Mouse (Mus musculus) intestine, embryonic 16.5 days (tissue): ENCODE data around the gene Dffb. TPM values are rescaled to one million over a fixed set of nuclear protein-coding genes. Genes with fewer than 3 reads are reported as not detected.
A peak's percentile ranks its signal among the peaks of the same experiment; 100 is the strongest.

Source experiments
- ATAC-seq: fragments of 200-750 bp; cut with Nextera tagmentation; 2 replicates; pipeline ENCODE4 v1.8.0; 2017; ENCODE audit warnings: moderate TSS enrichment, moderate library complexity
- H3K27ac ChIP-seq: fragments of 300-500 bp; sonication (generic); 2 replicates; pipeline ENCODE4 v1.5.1; 2014; ENCODE audit warnings: mild to moderate bottlenecking, low read length
- H3K27me3 ChIP-seq: fragments of 300-500 bp; sonication (generic); replicated peaks from 2 replicates; pipeline ENCODE4 v1.6.1; 2014; ENCODE audit warnings: low read length, control low read depth, mixed read lengths; ENCODE audit not compliant: control insufficient read depth, insufficient read depth
- H3K36me3 ChIP-seq: fragments of 300-500 bp; sonication (generic); 2 replicates; pipeline ENCODE4 v1.6.1; 2014; ENCODE audit warnings: low read length, control low read depth; ENCODE audit not compliant: control insufficient read depth, insufficient read depth
- H3K4me1 ChIP-seq: fragments of 300-500 bp; sonication (generic); 2 replicates; pipeline ENCODE4 v1.6.1; 2014; ENCODE audit warnings: low read length, control low read depth, mixed read lengths; ENCODE audit not compliant: control insufficient read depth, insufficient read depth
- H3K4me2 ChIP-seq: fragments of 300-500 bp; sonication (generic); 2 replicates; pipeline ENCODE4 v1.6.1; 2014; ENCODE audit warnings: low read depth, low read length, control low read depth
- H3K4me3 ChIP-seq: fragments of 300-500 bp; sonication (generic); 2 replicates; pipeline ENCODE4 v1.5.1; 2014; ENCODE audit warnings: mild to moderate bottlenecking, low read length
- H3K9ac ChIP-seq: fragments of 300-500 bp; sonication (generic); 2 replicates; pipeline ENCODE4 v1.6.1; 2014; ENCODE audit warnings: low read depth, low read length
- H3K9me3 ChIP-seq: fragments of 300-500 bp; sonication (generic); 2 replicates; pipeline ENCODE4 v1.6.1; 2016; ENCODE audit warnings: low read length, control low read depth; ENCODE audit not compliant: control insufficient read depth
- WGBS: fragments of 180-500 bp; shearing (Covaris S2); extraction: QIAGEN DNeasy Blood & Tissue Kit; methylation state at CpG from one replicate; pipeline ENCODE4 v1.1.7; 2014; 5-methylcytosine and 5-hydroxymethylcytosine counted together
- polyA plus RNA-seq: library from polyadenylated mRNA; unstranded; fragments of >200 nt; fragmentation: Nextera tagmentation; extraction: Ambion mirVana; gene quantifications from 2 replicates; pipeline ENCODE4 v1.2.1, GENCODE M21; 2015

Dffb gene
- polyA plus RNA-seq, result 14.6 and 18.6 TPM in 2 replicates

GRCm38 (mm10) chr4:153974431-153975291 lies at the start of gene Dffb, which contains the start of gene Cep104:
Dffb (minus strand) TSS chr4:153975126.
Cep104 (plus strand) TSS chr4:153975194.
- Histone ChIP-seq H3K27me3 (no peaks in the 10 kb centered on the region), H3K36me3 (peaks cover under 1% of the 10 kb centered on the region; the same call in 1 of the 2 replicates), H3K4me2 (peak within 1 kb of the TSS; percentile 78), H3K4me1 (peaks cover 11% of the 10 kb centered on the region), H3K27ac (peak within 1 kb of the TSS; percentile 52), H3K9me3 (no peaks in the 10 kb centered on the region), H3K9ac (peak within 1 kb of the TSS; percentile 80), H3K4me3 (peak within 1 kb of the TSS; percentile 91)
- under 1% methylated on average over 68 of the region's 68 CpGs for WGBS
- ATAC-seq, result peak; percentile 98

DNA sequence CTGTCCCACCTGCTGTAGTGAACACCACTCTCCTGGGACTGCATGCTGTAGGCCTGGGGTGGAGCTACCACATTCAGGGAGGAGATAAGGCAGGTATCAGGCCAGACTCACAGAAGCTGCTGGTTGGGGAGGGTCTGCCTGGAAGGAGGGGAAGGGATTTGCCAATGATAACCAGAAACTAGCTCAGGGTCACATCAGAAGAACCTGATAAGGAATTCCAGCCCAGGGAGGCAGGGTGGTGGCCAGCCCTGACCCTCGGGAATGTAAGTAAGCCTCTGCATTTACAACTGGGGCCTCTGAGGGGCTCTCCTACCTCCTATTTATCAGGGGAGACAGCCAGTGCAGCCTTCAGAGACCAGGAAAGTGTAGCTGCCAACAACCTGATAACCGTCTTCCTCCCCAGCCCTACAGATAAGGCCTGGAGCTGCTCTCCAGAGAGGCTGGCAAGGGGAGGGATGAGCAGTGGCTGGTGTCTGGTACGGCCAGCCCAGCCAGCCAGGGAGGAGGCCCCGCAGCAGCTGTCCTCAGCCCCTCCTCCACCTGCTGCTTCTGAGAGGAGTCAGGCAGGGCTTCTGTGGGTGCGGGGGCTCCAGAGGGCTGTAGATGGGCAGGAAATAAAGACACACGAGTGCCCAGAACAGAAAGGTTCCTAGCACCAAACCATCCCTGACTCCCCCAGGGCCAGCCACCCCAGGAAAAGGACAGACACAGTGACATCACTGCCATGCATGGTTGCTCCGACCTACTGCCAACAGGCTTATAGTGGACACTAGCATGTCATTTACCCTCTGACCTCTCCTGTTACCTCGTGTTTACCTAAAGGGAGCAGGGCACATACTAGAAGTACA lies 49.1 kb upstream of the Dffb start:
- WGBS, result 12% methylated on average over 8 of the region's 8 CpGs
- no peaks in the 10 kb centered on the region for H3K9me3 ChIP-seq
- H3K27ac ChIP-seq, result peak overlapping the region; percentile 86
- no peaks in the 10 kb centered on the region for H3K27me3 ChIP-seq
- H3K36me3 ChIP-seq, result peaks cover 15% of the 10 kb centered on the region
- H3K4me2 ChIP-seq, result peak overlapping the region; percentile 71
- peak; percentile 72 for ATAC-seq
- H3K4me3 ChIP-seq, result peak overlapping the region; percentile 60
- H3K9ac ChIP-seq, result peak overlapping the region; percentile 71; the same call in 1 of the 2 replicates
- H3K4me1 ChIP-seq, result peaks cover 33% of the 10 kb centered on the region

DNA sequence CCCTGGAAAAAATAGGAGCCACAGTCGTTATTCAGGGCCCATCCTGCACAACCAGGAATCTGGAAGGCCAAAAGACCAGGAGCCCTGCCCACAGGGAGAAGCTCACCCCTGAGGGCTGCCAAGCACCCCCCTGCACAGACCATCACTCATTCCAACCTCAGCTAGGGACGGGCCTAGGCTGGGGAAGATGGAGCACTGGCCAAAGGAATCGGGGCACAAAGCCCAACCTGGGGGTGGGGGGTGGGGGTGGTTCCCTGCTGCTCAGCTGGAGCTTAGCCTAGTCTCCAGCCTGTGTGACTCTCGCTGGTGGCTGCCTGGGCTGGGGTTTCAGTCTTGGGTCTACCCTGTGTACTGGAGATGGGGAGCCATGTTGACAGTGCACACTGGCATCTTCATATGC lies 47.9 kb upstream of the Dffb start:
- Histone ChIP-seq H3K9ac (peak overlapping the region; percentile 38; the same call in 1 of the 2 replicates), H3K27me3 (no peaks in the 10 kb centered on the region), H3K27ac (peak overlapping the region; percentile 86), H3K36me3 (peaks cover 19% of the 10 kb centered on the region), H3K4me1 (peaks cover 33% of the 10 kb centered on the region), H3K4me2 (peak overlapping the region; percentile 8; the same call in 1 of the 2 replicates), H3K4me3 (no peak overlapping the region), H3K9me3 (no peaks in the 10 kb centered on the region)
- no peak for ATAC-seq
- 39% methylated on average over 4 of the region's 4 CpGs for WGBS

GRCm38 (mm10) chr4:154022407-154022806 lies 47.5 kb upstream of the Dffb start:
- H3K4me3 ChIP-seq, result no peak overlapping the region
- H3K9me3 ChIP-seq, result no peaks in the 10 kb centered on the region
- H3K9ac ChIP-seq, result peak overlapping the region; percentile 38; the same call in 1 of the 2 replicates
- peaks cover 33% of the 10 kb centered on the region for H3K4me1 ChIP-seq
- ATAC-seq, result no peak
- H3K4me2 ChIP-seq, result 0 out of 2 replicates have a peak overlapping the region, but pooled peaks have one; percentile 8
- peak overlapping the region; percentile 53; the same call in 1 of the 2 replicates for H3K27ac ChIP-seq
- peaks cover 20% of the 10 kb centered on the region for H3K36me3 ChIP-seq
- no peaks in the 10 kb centered on the region for H3K27me3 ChIP-seq
- 63% methylated on average over 4 of the region's 4 CpGs for WGBS

- Histone ChIP-seq H3K4me3 (no peak overlapping the region), H3K27ac (no peak overlapping the region), H3K27me3 (no peaks in the 10 kb centered on the region), H3K36me3 (peaks cover 22% of the 10 kb centered on the region), H3K9ac (no peak overlapping the region), H3K9me3 (no peaks in the 10 kb centered on the region), H3K4me2 (no peak overlapping the region), H3K4me1 (peaks cover 33% of the 10 kb centered on the region)
- 85% methylated on average over 9 of the region's 9 CpGs for WGBS
- no peak for ATAC-seq
These were observed 46.5 kb upstream of the Dffb start for GRCm38 (mm10) chr4:154021432-154021831.

- Histone ChIP-seq H3K27me3 (no peaks in the 10 kb centered on the region), H3K36me3 (peaks cover 29% of the 10 kb centered on the region), H3K4me2 (no peak overlapping the region), H3K9me3 (no peaks in the 10 kb centered on the region), H3K4me3 (no peak overlapping the region), H3K27ac (no peak overlapping the region), H3K9ac (no peak overlapping the region), H3K4me1 (peaks cover 27% of the 10 kb centered on the region)
- ATAC-seq, result no peak
- whole genome bisulfite sequencing, result 70% methylated on average over 7 of the region's 7 CpGs
These were observed 44.6 kb upstream of the Dffb start for GRCm38 (mm10) chr4:154019571-154019970.

DNA sequence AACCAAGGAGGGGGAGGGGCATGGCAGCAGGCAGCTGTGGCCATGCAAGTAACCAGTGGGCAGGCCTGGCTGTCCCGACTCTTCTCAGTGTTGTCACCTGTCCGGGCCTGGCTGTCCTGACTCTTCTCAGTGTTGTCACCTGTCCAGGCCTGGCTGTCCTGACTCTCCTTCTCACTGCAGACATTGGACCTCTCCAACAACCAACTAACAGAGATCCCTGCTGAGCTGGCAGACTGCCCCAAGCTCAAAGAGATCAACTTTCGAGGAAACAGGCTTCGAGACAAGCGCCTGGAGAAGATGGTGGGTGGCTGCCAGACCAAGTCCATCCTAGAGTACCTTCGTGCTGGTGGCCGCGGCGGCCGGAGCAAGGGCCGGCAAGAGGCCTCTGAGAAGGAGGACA lies 40.5 kb upstream of the Dffb start:
- Histone ChIP-seq H3K4me3 (no peak overlapping the region), H3K9ac (no peak overlapping the region), H3K9me3 (no peaks in the 10 kb centered on the region), H3K27ac (no peak overlapping the region), H3K4me1 (peaks cover 15% of the 10 kb centered on the region), H3K27me3 (no peaks in the 10 kb centered on the region), H3K36me3 (peaks cover 21% of the 10 kb centered on the region), H3K4me2 (no peak overlapping the region)
- no peak for ATAC-seq
- WGBS, result 94% methylated on average over 11 of the region's 11 CpGs

DNA sequence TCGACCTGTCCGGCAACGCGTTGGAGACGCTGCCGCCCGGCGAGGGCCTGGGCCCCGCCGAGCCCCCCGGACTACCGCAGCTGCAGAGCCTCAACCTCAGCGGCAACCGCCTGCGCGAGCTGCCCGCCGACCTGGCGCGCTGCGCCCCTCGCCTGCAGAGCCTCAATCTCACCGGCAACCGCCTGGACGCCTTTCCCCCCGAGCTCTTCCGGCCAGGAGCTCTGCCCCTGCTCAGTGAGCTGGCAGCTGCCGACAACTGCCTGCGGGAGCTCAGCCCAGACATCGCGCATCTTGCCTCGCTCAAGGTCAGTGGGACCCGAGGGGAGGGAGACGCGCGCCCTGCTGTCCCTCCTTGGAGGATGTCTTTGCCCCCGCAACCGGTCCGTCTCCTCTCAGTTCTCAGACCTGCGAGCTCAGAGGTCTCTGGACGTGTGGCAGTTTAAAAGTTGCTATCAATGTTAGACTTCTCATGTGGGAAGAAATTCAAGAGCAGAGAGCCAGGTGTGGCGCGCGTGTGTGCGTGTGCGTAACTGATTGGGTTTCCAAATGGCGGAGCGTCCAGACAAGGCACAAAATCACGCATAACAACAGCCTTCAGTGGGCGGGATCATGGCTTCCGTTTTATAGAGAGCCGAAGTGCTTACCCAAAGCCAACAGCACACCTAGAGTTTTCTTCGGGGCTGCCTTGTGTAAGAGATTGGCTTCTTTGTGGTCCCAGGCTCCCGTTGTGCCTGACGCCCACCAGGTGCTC lies 37.4 kb upstream of the Dffb start:
- H3K36me3 ChIP-seq, result peaks cover 12% of the 10 kb centered on the region; the same call in 1 of the 2 replicates
- WGBS, result 1% methylated on average over 55 of the region's 55 CpGs
- peak overlapping the region; percentile 92 for H3K4me2 ChIP-seq
- peaks cover 15% of the 10 kb centered on the region for H3K4me1 ChIP-seq
- peak overlapping the region; percentile 95 for H3K9ac ChIP-seq
- no peaks in the 10 kb centered on the region for H3K27me3 ChIP-seq
- no peaks in the 10 kb centered on the region for H3K9me3 ChIP-seq
- peak overlapping the region; percentile 41 for H3K27ac ChIP-seq
- ATAC-seq, result no peak
- H3K4me3 ChIP-seq, result peak overlapping the region; percentile 100
